Mouse (Mus musculus) liver, adult 2 months (tissue): Measurements from ENCODE around the gene Dnah8.

Experiments used
- CTCF ChIP-seq: fragments of 200-500 bp; IDR thresholded peaks from 2 replicates; pipeline ENCODE4 v1.5.1; 2011; ENCODE audit warnings: low read depth, low read length, control low read depth
- POLR2A ChIP-seq: fragments of 200-500 bp; IDR thresholded peaks from 2 replicates; pipeline ENCODE4 v1.6.1; 2011; ENCODE audit warnings: low read length, control low read depth; ENCODE audit not compliant: insufficient read depth; ENCODE audit errors: extremely low read depth

DNA sequence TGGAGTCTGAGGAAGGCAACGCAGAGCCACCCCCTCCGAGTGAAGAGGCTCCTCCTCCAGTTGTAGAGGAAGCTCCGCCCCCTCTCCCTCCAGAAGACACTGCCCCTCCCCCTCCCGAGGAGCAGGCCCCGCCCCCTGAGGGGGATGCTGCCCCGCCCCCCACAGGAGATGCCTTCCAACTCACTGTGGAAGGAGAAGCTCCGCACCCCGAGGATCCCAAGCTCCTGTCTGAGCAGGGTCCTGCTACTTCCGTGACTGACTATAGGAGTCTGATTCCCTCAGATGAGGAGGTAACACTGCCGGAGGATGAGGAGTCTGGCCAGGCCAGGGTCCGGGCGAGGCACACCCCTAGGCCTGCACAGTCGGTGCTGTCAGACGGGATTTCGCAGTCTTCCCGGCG is 11.2 kb downstream of the Dnah8 start:
- no peak for TF ChIP-seq CTCF
- TF ChIP-seq POLR2A = no peak
